Mouse (Mus musculus) cerebellum, adult 2 months (tissue): ENCODE results near the gene Spaca9.

Experiments
- CTCF ChIP-seq: fragments of 200-500 bp; IDR thresholded peaks from 2 replicates; pipeline ENCODE4 v1.5.1; 2011; ENCODE audit warnings: low read depth, mild to moderate bottlenecking, control low read depth, low read length, moderate library complexity, borderline replicate concordance; ENCODE audit not compliant: insufficient read depth
- POLR2A ChIP-seq: fragments of 200-500 bp; IDR thresholded peaks from 2 replicates; pipeline ENCODE4 v1.6.1; 2011; ENCODE audit warnings: low read length, control low read depth, borderline replicate concordance; ENCODE audit not compliant: insufficient read depth

DNA sequence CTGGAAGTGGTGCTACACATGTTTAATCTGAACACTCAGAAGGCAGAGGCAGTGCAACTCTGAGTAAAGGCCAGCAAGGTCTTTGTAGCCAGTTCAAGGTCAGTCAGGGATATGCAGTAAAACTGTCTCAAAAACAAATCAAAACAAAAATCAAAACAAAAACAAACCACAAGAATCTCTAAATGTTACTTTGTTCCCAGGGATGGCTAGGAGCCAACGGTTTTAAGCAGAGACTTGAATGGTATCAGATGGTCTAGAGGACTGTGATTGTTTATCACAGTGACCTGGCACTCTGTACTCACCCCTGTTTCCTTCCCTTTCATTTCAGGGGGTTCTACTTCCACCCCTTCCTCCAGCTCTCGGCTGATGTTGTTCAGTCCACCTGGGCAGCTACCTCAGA is 28.1 kb downstream of the Spaca9 start:
- TF ChIP-seq POLR2A (no peak), CTCF (no peak)
